Mouse (Mus musculus): ENCODE data around the gene Asb10. TPM values are rescaled to one million over a fixed set of nuclear protein-coding genes. Genes with fewer than 3 reads are reported as not detected.

Gene Asb10
- 0.40 and 0.87 TPM in 2 replicates for polyA plus RNA-seq (2015; fragmentation: Nextera tagmentation; extraction: Ambion mirVana)

DNA sequence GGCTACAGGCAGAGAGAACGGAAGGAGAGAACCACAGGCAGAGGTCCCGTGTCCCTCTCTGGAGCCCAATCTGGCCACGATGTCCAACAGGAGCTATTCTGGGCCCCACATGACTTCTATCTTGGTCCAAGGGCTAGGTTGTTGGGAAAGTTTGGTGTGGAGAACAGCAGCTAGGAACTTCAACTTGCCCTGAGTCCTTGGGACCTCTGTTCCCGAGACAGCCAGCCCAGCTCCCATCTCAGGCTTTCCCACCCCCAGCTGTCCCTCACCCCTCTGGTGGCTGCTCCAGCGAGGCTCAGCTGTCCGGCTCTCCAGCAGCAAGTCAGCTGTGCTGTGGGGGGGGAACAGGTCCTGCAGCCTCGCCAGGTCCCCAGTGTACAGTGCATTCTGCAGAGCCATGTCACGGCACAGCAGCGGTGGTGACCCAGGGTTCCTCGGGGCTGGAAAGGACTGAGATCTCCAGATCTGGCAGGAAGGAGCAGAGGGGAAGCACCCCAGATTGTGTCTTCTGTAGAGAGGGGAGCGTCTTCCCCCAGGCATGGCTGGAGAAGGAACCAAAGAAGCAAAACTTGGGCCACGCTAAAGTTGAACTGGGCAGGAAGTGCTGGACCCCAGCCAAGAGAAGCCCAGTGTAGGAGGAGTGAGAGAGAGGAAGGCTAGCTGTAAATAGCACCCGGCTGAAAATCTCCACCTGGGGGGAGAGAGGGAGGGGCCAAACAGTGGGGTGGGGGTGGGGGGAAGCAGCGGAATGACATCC lies at the start of gene Asb10:
Gene Asb10, minus strand, starts transcription at position 592 of the 757 bp plus-strand sequence.
- Histone ChIP-seq H3K36me3 (no peaks in the 10 kb centered on the region), H3K27ac (replicated peaks) (no peak within 1 kb of the TSS), H3K4me3 (replicated peaks) (no peak within 1 kb of the TSS), H3K4me1 (peaks cover 22% of the 10 kb centered on the region; the same call in 1 of the 2 replicates), H3K9ac (replicated peaks) (no peak within 1 kb of the TSS), H3K27me3 (replicated peaks) (no peaks in the 10 kb centered on the region; the same call in 1 of the 2 replicates), H3K4me2 (peak within 1 kb of the TSS; percentile 27), H3K9me3 (replicated peaks) (no peaks in the 10 kb centered on the region)
- WGBS = 46% methylated on average over 14 of the region's 14 CpGs
- ATAC-seq (ENCODE audit: low FRiP score) = no peak

DNA sequence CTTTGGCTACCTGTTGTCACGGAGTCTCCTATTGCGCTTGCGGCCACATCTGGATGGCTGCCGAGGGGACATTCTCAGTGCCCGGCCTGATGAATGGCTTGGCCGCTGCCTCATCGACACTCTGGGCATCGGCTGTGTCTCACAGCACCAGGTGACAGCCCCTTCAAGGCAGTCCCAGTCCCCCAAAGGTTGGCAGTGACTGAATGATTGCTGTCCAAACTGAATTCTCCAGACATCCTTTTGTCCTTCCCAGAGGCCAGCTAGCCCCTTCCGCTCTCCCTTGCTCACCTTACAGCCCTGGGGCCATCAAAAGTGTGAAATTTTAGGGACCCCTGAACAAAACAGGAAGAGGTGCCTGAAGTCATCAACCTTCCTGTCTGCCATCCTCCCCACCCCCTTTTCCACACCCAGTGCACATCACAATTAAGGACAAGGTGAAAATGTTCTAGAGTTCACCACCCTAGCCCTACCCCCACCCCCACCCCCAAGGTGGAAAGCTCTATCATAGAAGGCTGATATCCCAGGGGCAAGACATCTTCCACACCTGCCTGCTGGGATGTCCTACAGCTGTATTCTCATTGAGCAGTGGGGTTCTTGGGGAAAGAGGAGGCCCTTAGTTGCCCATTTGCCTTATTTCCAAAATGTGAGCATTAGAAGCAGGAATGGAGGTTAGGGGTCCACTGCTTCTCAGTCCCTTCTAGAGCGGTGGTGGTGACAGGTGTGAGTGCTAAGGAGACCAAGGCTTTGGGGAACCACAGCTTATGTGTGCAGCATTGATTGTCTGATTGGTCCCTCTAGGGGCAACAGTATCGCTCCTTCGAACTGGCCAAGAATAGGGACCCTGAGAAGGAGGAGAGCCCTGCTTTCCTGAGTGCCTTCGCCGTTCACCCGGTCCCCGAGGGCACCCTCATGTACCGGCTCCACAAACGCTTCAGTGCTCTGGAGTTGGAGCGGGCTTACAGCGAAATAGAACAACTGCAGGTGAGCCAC lies 49.0 kb upstream of the Asb10 start:
- no peaks in the 10 kb centered on the region for H3K9me3 ChIP-seq (replicated peaks)
- no peaks in the 10 kb centered on the region for H3K27me3 ChIP-seq (replicated peaks)
- 87% methylated on average over 20 of the region's 20 CpGs for WGBS
- no peak overlapping the region for H3K9ac ChIP-seq (replicated peaks)
- no peak overlapping the region for H3K4me3 ChIP-seq (replicated peaks)
- H3K4me2 ChIP-seq = no peak overlapping the region
- no peak for ATAC-seq (ENCODE audit: low FRiP score)
- H3K4me1 ChIP-seq = peaks cover 47% of the 10 kb centered on the region
- no peak overlapping the region for H3K27ac ChIP-seq (replicated peaks)
- peaks cover 38% of the 10 kb centered on the region for H3K36me3 ChIP-seq

DNA sequence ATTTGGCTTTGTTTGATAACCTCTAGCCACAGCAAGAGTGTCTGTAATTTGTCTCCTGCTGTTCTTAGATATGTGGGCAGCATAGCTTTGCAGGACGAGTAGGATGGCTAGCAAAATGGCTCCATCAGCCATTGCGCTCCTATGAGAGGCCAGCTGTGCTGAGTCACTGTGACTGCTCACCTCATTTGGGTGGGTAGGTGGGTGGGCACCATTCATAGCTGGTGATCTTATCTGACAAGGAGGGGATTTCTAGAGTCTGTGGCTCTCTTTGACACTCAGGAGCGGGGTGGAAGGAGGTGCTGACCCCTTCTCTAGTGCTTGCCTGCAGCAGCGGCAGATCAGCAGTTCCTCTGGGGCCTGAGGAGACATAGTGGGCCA lies 46.4 kb upstream of the Asb10 start:
- peak overlapping the region; percentile 85 for H3K27ac ChIP-seq (replicated peaks)
- H3K4me1 ChIP-seq = peaks cover 47% of the 10 kb centered on the region
- H3K27me3 ChIP-seq (replicated peaks) = no peaks in the 10 kb centered on the region
- H3K4me2 ChIP-seq = peak overlapping the region; percentile 75
- peak overlapping the region; percentile 87 for H3K9ac ChIP-seq (replicated peaks)
- peaks cover 13% of the 10 kb centered on the region for H3K36me3 ChIP-seq
- ATAC-seq (ENCODE audit: low FRiP score) = peak; percentile 36
- no peaks in the 10 kb centered on the region for H3K9me3 ChIP-seq (replicated peaks)
- WGBS = 25% methylated on average over 4 of the region's 4 CpGs
- H3K4me3 ChIP-seq (replicated peaks) = peak overlapping the region; percentile 78

DNA sequence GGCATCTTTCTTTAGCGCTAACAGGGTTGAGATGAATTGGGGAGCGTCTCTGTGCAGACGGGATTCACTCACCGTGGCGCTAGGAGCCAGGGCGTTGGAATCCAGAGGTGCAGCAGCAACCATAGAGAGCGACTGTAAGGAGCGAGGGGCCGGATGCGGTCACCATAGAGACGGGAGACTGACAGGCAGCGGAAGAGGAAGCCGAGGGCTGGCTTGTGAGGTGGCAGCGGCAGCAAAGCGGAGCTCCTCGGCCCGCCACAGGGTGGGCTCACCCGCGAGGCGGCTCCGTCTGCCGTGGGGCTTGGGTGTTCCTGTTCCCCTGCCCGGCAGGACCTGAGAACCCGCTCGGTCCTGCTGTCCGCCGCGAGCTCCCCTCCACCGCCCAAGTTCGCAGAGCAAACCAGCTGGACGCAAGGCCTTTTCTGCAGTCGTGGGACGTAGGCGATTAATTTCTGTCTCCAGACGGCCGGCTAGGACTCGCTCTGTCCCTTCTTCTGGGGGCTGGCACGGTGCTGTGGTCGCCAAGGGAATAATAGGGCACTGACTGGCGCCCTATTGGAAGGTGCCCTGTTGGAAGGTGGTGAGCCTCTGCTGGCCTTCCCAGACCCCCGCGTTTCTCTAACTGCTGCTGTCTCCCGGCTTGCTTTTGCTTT lies 45.9 kb upstream of the Asb10 start, which contains the start of gene Chpf2:
Gene Chpf2, plus strand, starts transcription at position 195 of the 653 bp plus-strand sequence.
- peaks cover 8% of the 10 kb centered on the region for H3K36me3 ChIP-seq
- peaks cover 42% of the 10 kb centered on the region for H3K4me1 ChIP-seq
- peak within 1 kb of the TSS; percentile 75 for H3K4me2 ChIP-seq
- WGBS = under 1% methylated on average over 43 of the region's 43 CpGs
- peak; percentile 92 for ATAC-seq (ENCODE audit: low FRiP score)
- no peaks in the 10 kb centered on the region for H3K9me3 ChIP-seq (replicated peaks)
- no peaks in the 10 kb centered on the region for H3K27me3 ChIP-seq (replicated peaks)
- peak within 1 kb of the TSS; percentile 78 for H3K4me3 ChIP-seq (replicated peaks)
- peak within 1 kb of the TSS; percentile 85 for H3K27ac ChIP-seq (replicated peaks)
- peak within 1 kb of the TSS; percentile 87 for H3K9ac ChIP-seq (replicated peaks)

- H3K27me3 ChIP-seq (replicated peaks) = no peaks in the 10 kb centered on the region
- H3K4me3 ChIP-seq (replicated peaks) = peak overlapping the region; percentile 78
- H3K4me2 ChIP-seq = peak overlapping the region; percentile 75
- H3K9me3 ChIP-seq (replicated peaks) = no peaks in the 10 kb centered on the region
- 10% methylated on average over 8 of the region's 8 CpGs for WGBS
- peak overlapping the region; percentile 85 for H3K27ac ChIP-seq (replicated peaks)
- peaks cover 3% of the 10 kb centered on the region for H3K36me3 ChIP-seq
- H3K4me1 ChIP-seq = peaks cover 36% of the 10 kb centered on the region
- ATAC-seq (ENCODE audit: low FRiP score) = peak; percentile 43; the same call in 1 of the 2 replicates
- peak overlapping the region; percentile 87 for H3K9ac ChIP-seq (replicated peaks)
Measured at GRCm38 (mm10) chr5:24586106-24586505, 45.3 kb upstream of the Asb10 start.

- H3K4me1 ChIP-seq = peaks cover 24% of the 10 kb centered on the region
- no peaks in the 10 kb centered on the region for H3K27me3 ChIP-seq (replicated peaks)
- 71% methylated on average over 6 of the region's 6 CpGs for WGBS
- H3K27ac ChIP-seq (replicated peaks) = peak overlapping the region; percentile 80
- H3K9ac ChIP-seq (replicated peaks) = 0 out of 2 replicates have a peak overlapping the region, but pooled peaks have one; percentile 48
- no peak; the same call in 1 of the 2 replicates for ATAC-seq (ENCODE audit: low FRiP score)
- H3K36me3 ChIP-seq = peaks cover 18% of the 10 kb centered on the region
- H3K4me3 ChIP-seq (replicated peaks) = peak overlapping the region; percentile 77
- no peaks in the 10 kb centered on the region for H3K9me3 ChIP-seq (replicated peaks)
- peak overlapping the region; percentile 90 for H3K4me2 ChIP-seq
Measured at GRCm38 (mm10) chr5:24578109-24578963, 37.6 kb upstream of the Asb10 start.

GRCm38 (mm10) chr5:24577183-24577929 lies 36.6 kb upstream of the Asb10 start, which contains the start of gene Abcf2:
Abcf2 (minus strand) TSS chr5:24577467.
- peaks cover 28% of the 10 kb centered on the region for H3K36me3 ChIP-seq
- under 1% methylated on average over 48 of the region's 48 CpGs for WGBS

GRCm38 (mm10) chr5:24576801-24577182 lies 36.0 kb upstream of the Asb10 start:
- Histone ChIP-seq H3K36me3 (peaks cover 33% of the 10 kb centered on the region), H3K4me3 (replicated peaks) (peak overlapping the region; percentile 77), H3K9me3 (replicated peaks) (no peaks in the 10 kb centered on the region), H3K4me2 (peak overlapping the region; percentile 90), H3K27me3 (replicated peaks) (no peaks in the 10 kb centered on the region), H3K27ac (replicated peaks) (peak overlapping the region; percentile 83), H3K4me1 (peaks cover 24% of the 10 kb centered on the region), H3K9ac (replicated peaks) (peak overlapping the region; percentile 65)
- ATAC-seq (ENCODE audit: low FRiP score) = peak; percentile 32
- WGBS = under 1% methylated on average over 32 of the region's 32 CpGs

More at GRCm38 (mm10) chr5:24577183-24577929, 36.6 kb upstream of the Asb10 start, which contains the start of gene Abcf2:
- Histone ChIP-seq H3K4me1 (peaks cover 24% of the 10 kb centered on the region), H3K27me3 (replicated peaks) (no peaks in the 10 kb centered on the region), H3K27ac (replicated peaks) (peak within 1 kb of the TSS; percentile 83), H3K9me3 (replicated peaks) (no peaks in the 10 kb centered on the region), H3K4me2 (peak within 1 kb of the TSS; percentile 90), H3K9ac (replicated peaks) (peak within 1 kb of the TSS; percentile 65), H3K4me3 (replicated peaks) (peak within 1 kb of the TSS; percentile 77)
- ATAC-seq (ENCODE audit: low FRiP score) = peak; percentile 95

DNA sequence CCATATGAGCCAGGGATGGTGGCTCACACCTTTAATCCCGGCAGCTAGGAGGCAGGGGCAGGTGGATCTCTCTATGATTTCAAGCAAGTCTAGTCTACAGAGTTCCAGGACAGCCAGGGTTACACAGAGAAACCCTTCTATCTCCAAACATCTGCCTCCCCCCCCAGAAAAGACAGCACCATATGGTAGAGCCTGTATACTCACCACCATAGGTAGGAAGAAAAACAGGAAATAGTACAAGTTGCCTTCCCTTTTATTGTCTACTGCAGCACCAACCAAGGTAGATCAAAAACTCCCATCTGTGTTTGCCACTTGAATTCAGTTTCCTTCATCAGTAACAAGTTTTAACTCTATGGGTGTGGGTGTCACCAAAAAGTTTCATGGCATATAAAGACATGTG lies 35.2 kb upstream of the Asb10 start:
- no peak for ATAC-seq (ENCODE audit: low FRiP score)
- peak overlapping the region; percentile 65 for H3K9ac ChIP-seq (replicated peaks)
- H3K4me1 ChIP-seq = peaks cover 24% of the 10 kb centered on the region
- H3K27ac ChIP-seq (replicated peaks) = no peak overlapping the region
- H3K4me2 ChIP-seq = peak overlapping the region; percentile 90
- H3K4me3 ChIP-seq (replicated peaks) = peak overlapping the region; percentile 77
- peaks cover 42% of the 10 kb centered on the region for H3K36me3 ChIP-seq
- WGBS = 92% methylated on average over 1 of the region's 1 CpGs
- H3K27me3 ChIP-seq (replicated peaks) = no peaks in the 10 kb centered on the region
- H3K9me3 ChIP-seq (replicated peaks) = no peaks in the 10 kb centered on the region

DNA sequence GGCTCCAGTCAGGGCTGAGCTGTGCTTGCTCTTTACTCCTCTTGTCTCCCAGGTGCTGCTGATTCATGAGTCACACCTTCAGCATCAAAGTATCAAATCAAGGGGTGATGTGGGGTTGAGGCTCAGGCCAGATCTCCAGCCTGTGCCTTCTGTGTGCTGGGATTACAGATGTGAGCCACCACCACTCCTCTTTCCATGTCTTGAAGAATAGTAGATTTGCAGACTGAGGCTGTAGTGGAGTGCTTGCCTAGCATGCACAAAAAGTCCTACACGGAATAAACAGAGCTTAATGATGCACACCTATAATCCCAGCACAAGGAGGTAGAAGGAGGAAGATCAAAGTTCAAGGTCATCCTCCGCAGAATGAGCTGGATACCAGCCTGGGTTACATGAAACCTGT lies 15.9 kb upstream of the Asb10 start, which contains the start of gene 4931409K22Rik:
Gene 4931409K22Rik, minus strand, starts transcription at position 101 of the 400 bp plus-strand sequence.
- no peaks in the 10 kb centered on the region for H3K27me3 ChIP-seq (replicated peaks)
- no peaks in the 10 kb centered on the region for H3K9me3 ChIP-seq (replicated peaks)
- no peak within 1 kb of the TSS for H3K4me3 ChIP-seq (replicated peaks)
- WGBS = 90% methylated on average over 2 of the region's 2 CpGs
- no peak for ATAC-seq (ENCODE audit: low FRiP score)
- no peaks in the 10 kb centered on the region for H3K36me3 ChIP-seq
- H3K4me1 ChIP-seq = peaks cover 6% of the 10 kb centered on the region
- H3K27ac ChIP-seq (replicated peaks) = no peak within 1 kb of the TSS
- H3K9ac ChIP-seq (replicated peaks) = no peak within 1 kb of the TSS
- no peak within 1 kb of the TSS for H3K4me2 ChIP-seq
